Mouse (Mus musculus) stomach, embryonic 16.5 days (tissue): ENCODE measurements around the gene Astn1. TPM values are rescaled to one million over a fixed set of nuclear protein-coding genes. Genes with fewer than 3 reads are reported as not detected.

Experiments used
- ATAC-seq: fragments of 200-750 bp; cut with Nextera tagmentation; 2 replicates; pipeline ENCODE4 v1.8.0; 2017; ENCODE audit warnings: moderate number of reproducible peaks, moderate TSS enrichment; ENCODE audit not compliant: insufficient read depth, low FRiP score
- H3K27ac ChIP-seq: fragments of 300-500 bp; sonication (generic); 2 replicates; pipeline ENCODE4 v1.5.1; 2014; ENCODE audit warnings: low read length
- H3K27me3 ChIP-seq: fragments of 300-500 bp; sonication (generic); 2 replicates; pipeline ENCODE4 v1.6.1; 2014; ENCODE audit warnings: low read length, control low read depth, mixed read lengths; ENCODE audit not compliant: control insufficient read depth, insufficient read depth
- H3K36me3 ChIP-seq: fragments of 300-500 bp; sonication (generic); 2 replicates; pipeline ENCODE4 v1.6.1; 2014; ENCODE audit warnings: low read length; ENCODE audit not compliant: control insufficient read depth, insufficient read depth
- H3K4me1 ChIP-seq: fragments of 300-500 bp; sonication (generic); 2 replicates; pipeline ENCODE4 v1.6.1; 2014; ENCODE audit warnings: low read length, control low read depth, mixed read lengths; ENCODE audit not compliant: control insufficient read depth, insufficient read depth
- H3K4me2 ChIP-seq: fragments of 300-500 bp; sonication (generic); 2 replicates; pipeline ENCODE4 v1.6.1; 2014; ENCODE audit warnings: low read depth, low read length, mixed read lengths
- H3K4me3 ChIP-seq: fragments of 300-500 bp; sonication (generic); replicated peaks from 2 replicates; pipeline ENCODE4 v1.5.1; 2014; ENCODE audit warnings: mild to moderate bottlenecking, low read length
- H3K9ac ChIP-seq: fragments of 300-500 bp; sonication (generic); 2 replicates; pipeline ENCODE4 v1.6.1; 2014; ENCODE audit warnings: low read length
- H3K9me3 ChIP-seq: fragments of 300-500 bp; sonication (generic); replicated peaks from 2 replicates; pipeline ENCODE4 v1.6.1; 2016; ENCODE audit warnings: low read length, control low read depth; ENCODE audit not compliant: control insufficient read depth
- WGBS: fragments of 180-500 bp; shearing (Covaris S2); extraction: QIAGEN DNeasy Blood & Tissue Kit; methylation state at CpG from one replicate; pipeline ENCODE4 v1.1.7; 2014; 5-methylcytosine and 5-hydroxymethylcytosine counted together
- polyA plus RNA-seq: library from polyadenylated mRNA; unstranded; fragments of >200 nt; fragmentation: Nextera tagmentation; extraction: Ambion mirVana; gene quantifications from 2 replicates; pipeline ENCODE4 v1.2.1, GENCODE M21; 2015

Gene Astn1
- polyA plus RNA-seq, 1 experiment from 2014 or later = 1.2 TPM

DNA sequence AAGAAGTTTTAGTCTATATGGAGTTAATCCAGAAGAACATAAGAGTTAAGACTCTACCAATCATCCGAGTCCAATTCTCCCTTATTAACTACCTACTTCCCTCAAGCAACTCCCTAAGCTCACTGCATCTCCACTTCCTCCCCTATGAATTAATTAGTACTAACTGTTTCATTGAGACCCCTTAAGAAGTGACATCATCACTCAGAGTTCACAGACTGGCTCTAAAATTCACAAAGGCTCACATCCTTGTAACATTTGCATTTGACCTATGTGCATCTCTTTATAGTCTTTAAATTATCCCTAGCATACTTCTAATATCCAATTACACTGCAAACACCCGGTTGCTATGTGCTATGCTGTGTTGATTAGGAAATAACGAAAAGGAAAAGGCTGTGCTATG lies 174.1 kb downstream of the Astn1 start:
- H3K4me1 ChIP-seq = no peaks in the 10 kb centered on the region
- H3K9ac ChIP-seq = no peak overlapping the region
- 71% methylated on average over 3 of the region's 3 CpGs for WGBS
- H3K27ac ChIP-seq = no peak overlapping the region
- no peak overlapping the region for H3K4me3 ChIP-seq
- no peaks in the 10 kb centered on the region for H3K9me3 ChIP-seq
- H3K27me3 ChIP-seq = no peaks in the 10 kb centered on the region
- H3K4me2 ChIP-seq = no peak overlapping the region
- H3K36me3 ChIP-seq = no peaks in the 10 kb centered on the region
- ATAC-seq = no peak

- ATAC-seq = no peak
- Histone ChIP-seq H3K27ac (no peak overlapping the region), H3K27me3 (no peaks in the 10 kb centered on the region), H3K4me3 (no peak overlapping the region), H3K9me3 (no peaks in the 10 kb centered on the region), H3K9ac (no peak overlapping the region), H3K4me1 (no peaks in the 10 kb centered on the region), H3K4me2 (no peak overlapping the region), H3K36me3 (no peaks in the 10 kb centered on the region)
- 42% methylated on average over 1 of the region's 1 CpGs for WGBS
Observed at GRCm38 (mm10) chr1:158536867-158537266, 174.8 kb downstream of the Astn1 start.

DNA sequence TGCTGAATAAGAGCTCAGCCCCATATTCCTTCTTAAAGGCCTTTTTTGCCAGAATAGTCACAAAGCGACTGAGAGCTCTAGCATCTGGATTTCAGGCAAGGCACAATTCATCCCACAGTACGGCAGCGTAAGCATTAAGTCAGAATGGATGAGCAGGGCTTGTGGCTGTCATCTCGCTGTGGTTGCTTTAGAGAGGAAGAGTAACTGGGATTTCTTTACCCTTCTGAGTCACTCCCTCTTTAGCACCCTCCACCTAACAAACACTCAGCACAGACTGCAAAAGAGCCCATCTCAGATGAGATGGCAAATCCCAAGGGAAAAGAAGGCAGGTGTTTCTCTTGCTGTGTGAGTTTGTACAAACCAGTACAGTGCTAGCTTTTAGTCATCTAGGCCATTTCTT lies 183.0 kb downstream of the Astn1 start:
- 80% methylated on average over 4 of the region's 4 CpGs for WGBS
- Histone ChIP-seq H3K4me2 (no peak overlapping the region), H3K4me1 (no peaks in the 10 kb centered on the region), H3K27me3 (no peaks in the 10 kb centered on the region), H3K36me3 (no peaks in the 10 kb centered on the region), H3K9ac (no peak overlapping the region), H3K4me3 (no peak overlapping the region), H3K27ac (no peak overlapping the region), H3K9me3 (no peaks in the 10 kb centered on the region)
- ATAC-seq = no peak

DNA sequence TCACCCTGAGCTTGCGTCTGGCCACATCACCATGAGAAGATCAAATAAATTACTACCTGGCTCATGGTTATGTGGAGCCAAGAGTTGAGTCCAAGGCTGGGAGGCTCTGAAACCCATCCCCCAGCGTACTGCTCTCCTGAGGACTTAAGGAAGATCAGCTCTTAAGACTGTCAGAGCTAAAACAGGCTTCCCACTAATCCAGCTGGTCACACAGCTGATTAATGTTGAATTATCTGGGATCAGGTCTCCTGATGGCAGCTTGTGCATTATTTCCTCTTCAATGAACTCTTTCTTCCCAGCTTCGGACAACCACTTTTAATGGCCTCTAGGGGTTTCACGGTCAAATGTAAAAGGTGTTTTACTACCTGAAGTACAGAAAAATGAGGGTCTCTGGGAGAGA lies 184.4 kb downstream of the Astn1 start:
- no peaks in the 10 kb centered on the region for H3K27me3 ChIP-seq
- H3K36me3 ChIP-seq = no peaks in the 10 kb centered on the region
- H3K4me2 ChIP-seq = no peak overlapping the region
- ATAC-seq = no peak
- no peak overlapping the region for H3K9ac ChIP-seq
- WGBS = 63% methylated on average over 4 of the region's 4 CpGs
- no peaks in the 10 kb centered on the region for H3K9me3 ChIP-seq
- no peak overlapping the region for H3K4me3 ChIP-seq
- no peak overlapping the region for H3K27ac ChIP-seq
- no peaks in the 10 kb centered on the region for H3K4me1 ChIP-seq

GRCm38 (mm10) chr1:158547592-158548211 lies 185.6 kb downstream of the Astn1 start:
- no peak overlapping the region for H3K9ac ChIP-seq
- no peaks in the 10 kb centered on the region for H3K9me3 ChIP-seq
- no peak overlapping the region for H3K27ac ChIP-seq
- no peaks in the 10 kb centered on the region for H3K4me1 ChIP-seq
- H3K4me3 ChIP-seq = no peak overlapping the region
- no peak overlapping the region for H3K4me2 ChIP-seq
- no peak for ATAC-seq
- no peaks in the 10 kb centered on the region for H3K36me3 ChIP-seq
- WGBS = 38% methylated on average over 3 of the region's 3 CpGs
- no peaks in the 10 kb centered on the region for H3K27me3 ChIP-seq

DNA sequence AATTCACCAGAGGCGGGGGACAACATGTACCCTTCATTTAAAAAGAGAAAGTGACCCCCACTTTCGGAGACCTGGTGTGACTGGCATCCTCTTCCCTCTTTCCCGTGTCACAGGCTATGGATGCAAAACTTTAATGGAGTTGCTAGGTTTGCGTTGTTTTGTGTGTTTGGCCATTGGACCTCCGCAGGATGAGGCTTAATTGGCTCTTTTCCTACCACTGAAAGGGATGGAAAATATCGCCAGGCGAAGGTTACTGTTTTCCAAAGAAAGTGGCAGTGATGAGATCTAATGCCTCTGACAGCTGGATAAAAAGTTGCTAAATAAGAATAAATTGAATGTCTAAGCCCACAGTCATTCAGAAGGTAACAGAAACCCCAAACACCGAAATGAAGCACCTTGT lies 186.2 kb downstream of the Astn1 start:
- WGBS = 88% methylated on average over 8 of the region's 8 CpGs
- no peaks in the 10 kb centered on the region for H3K9me3 ChIP-seq
- H3K27me3 ChIP-seq = no peaks in the 10 kb centered on the region
- ATAC-seq = no peak
- no peak overlapping the region for H3K9ac ChIP-seq
- H3K4me1 ChIP-seq = no peaks in the 10 kb centered on the region
- H3K27ac ChIP-seq = no peak overlapping the region
- no peak overlapping the region for H3K4me3 ChIP-seq
- no peak overlapping the region for H3K4me2 ChIP-seq
- no peaks in the 10 kb centered on the region for H3K36me3 ChIP-seq

DNA sequence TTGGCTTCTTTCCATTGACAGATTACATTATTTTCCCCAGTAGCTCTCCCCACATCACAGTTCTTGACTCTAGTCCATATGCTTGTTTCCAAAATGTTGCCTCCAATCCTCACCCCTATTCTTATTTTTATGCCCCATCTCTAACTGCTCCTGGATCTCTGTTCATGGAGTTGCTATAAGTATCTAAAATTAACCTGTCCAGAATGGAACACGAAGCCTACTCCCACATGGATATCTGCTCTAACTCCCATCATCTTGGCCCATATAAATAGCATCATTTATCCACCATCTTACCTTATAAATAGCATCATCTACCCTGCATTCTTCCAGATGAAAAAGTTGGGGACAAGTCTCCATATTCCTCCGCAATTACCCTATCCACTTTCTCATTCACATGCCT lies 187.5 kb downstream of the Astn1 start:
- Histone ChIP-seq H3K4me3 (no peak overlapping the region), H3K9me3 (no peaks in the 10 kb centered on the region), H3K27me3 (no peaks in the 10 kb centered on the region), H3K27ac (no peak overlapping the region), H3K4me2 (no peak overlapping the region), H3K9ac (no peak overlapping the region), H3K4me1 (0 out of 2 replicates have a peak, but pooled peaks cover 2% of the 10 kb centered on the region), H3K36me3 (no peaks in the 10 kb centered on the region)
- ATAC-seq = no peak
- WGBS = 87% methylated on average over 2 of the region's 2 CpGs

DNA sequence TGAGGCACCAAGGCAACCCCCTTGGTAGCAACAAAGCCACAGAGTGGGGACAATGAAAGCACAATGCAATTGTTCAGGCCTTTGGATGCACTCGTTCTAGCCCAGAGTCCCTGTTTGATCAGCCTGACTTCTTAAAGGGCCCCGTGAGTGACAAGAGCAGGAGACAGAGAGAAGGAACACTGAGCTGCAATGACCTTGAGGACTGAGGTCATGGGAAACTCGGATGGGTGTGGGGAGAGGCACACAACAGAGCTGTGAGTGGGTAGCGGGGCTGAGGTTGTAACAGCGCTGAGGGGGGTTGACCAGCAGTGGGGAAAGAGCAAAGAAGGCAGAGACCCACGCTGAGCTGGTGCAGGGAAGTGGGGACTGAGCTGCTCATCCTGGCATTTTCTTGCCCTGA lies 189.9 kb downstream of the Astn1 start:
- WGBS = 52% methylated on average over 6 of the region's 6 CpGs
- ATAC-seq = no peak
- H3K4me1 ChIP-seq = 0 out of 2 replicates have a peak, but pooled peaks cover 2% of the 10 kb centered on the region

GRCm38 (mm10) chr1:158553341-158553740 lies 191.3 kb downstream of the Astn1 start:
- no peak for ATAC-seq
- Histone ChIP-seq H3K9me3 (no peaks in the 10 kb centered on the region), H3K36me3 (no peaks in the 10 kb centered on the region), H3K4me3 (no peak overlapping the region), H3K4me1 (0 out of 2 replicates have a peak, but pooled peaks cover 2% of the 10 kb centered on the region), H3K27me3 (no peaks in the 10 kb centered on the region), H3K27ac (no peak overlapping the region; the same call in 1 of the 2 replicates), H3K9ac (no peak overlapping the region), H3K4me2 (no peak overlapping the region)
- 87% methylated on average over 6 of the region's 6 CpGs for WGBS

More for the DNA sequence above, 189.9 kb downstream of the Astn1 start:
- H3K9ac ChIP-seq = no peak overlapping the region
- H3K36me3 ChIP-seq = no peaks in the 10 kb centered on the region
- no peaks in the 10 kb centered on the region for H3K9me3 ChIP-seq
- H3K27me3 ChIP-seq = no peaks in the 10 kb centered on the region
- H3K27ac ChIP-seq = no peak overlapping the region
- no peak overlapping the region for H3K4me2 ChIP-seq
- no peak overlapping the region for H3K4me3 ChIP-seq
